Mouse (Mus musculus) B cell, adult 2 months (primary cell): ENCODE results near the gene Snca.
"Not testable (repeated sequence)": the region's sequence is repeated elsewhere in the genome, so short reads cannot be mapped to it uniquely, and the experiment has no call there.

Experiments used
- DNase-seq, 2 experiments: peaks; one replicate each; pipeline ENCODE4 v3.0.0; 2022

Snca gene

GRCm38 (mm10) chr6:60709997-60710471, 119.6 kb downstream of the Snca start:
- DNase-seq: no peak

GRCm38 (mm10) chr6:60698072-60698471, 131.6 kb downstream of the Snca start:
- no peak for DNase-seq

GRCm38 (mm10) chr6:60687048-60687447, 142.6 kb downstream of the Snca start:
- not testable (repeated sequence) for DNase-seq

- no peak for DNase-seq
These were observed 147.4 kb downstream of the Snca start for GRCm38 (mm10) chr6:60682233-60682632.
